Mouse (Mus musculus) kidney, adult 2 months (tissue): ENCODE results near the gene Noc2l.

ENCODE experiments used
- CTCF ChIP-seq: fragments of 200-500 bp; conservative IDR thresholded peaks from 2 replicates; pipeline ENCODE4 v1.5.1; 2011; ENCODE audit warnings: low read depth, mild to moderate bottlenecking, control low read depth, low read length, moderate library complexity, mixed read lengths; ENCODE audit not compliant: insufficient read depth, insufficient read length
- POLR2A ChIP-seq: fragments of 200-500 bp; IDR thresholded peaks from one replicate; pipeline ENCODE4 v1.6.1; 2011; ENCODE audit warnings: low read depth, low read length, control low read depth

DNA sequence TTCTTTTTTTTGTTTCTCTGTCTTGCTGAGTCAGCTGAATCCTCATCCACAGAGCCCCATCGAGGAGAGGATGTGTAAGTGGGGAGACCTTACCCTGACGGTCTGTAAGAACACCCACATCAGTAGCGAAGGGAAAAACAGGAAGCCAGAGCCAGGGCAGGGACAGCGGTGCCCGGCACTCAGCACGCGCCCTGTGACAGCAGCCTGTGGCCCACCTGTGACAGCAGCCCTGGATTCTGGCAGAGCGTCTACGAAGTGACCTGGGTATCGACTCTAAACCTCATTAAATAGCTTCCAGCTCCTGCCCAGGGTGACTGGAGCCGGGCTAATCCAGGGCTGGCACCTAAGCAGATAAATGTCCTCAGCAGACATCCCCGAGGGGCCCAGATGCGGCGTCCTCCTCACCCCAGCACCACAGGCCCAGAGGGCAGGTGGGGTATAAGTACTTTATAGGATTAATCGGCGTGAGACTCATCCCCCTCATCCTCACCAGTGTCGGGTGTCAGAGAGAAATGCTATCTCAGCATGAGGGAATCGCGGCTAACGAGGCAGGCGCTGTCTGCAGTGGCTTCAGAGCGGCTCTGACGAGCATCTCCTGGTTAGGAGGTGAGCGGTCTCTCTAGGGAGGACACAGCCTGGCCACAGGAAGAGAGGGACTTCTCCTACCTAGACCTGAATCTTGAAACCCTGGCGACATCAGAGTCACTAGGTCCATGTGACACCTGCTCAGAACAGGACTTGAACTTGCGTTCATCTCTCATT, 19.4 kb downstream of the Noc2l start, which contains the start of gene Samd11:
- no peak for TF ChIP-seq CTCF
- no peak for TF ChIP-seq POLR2A
